In the genomic region with DNA sequence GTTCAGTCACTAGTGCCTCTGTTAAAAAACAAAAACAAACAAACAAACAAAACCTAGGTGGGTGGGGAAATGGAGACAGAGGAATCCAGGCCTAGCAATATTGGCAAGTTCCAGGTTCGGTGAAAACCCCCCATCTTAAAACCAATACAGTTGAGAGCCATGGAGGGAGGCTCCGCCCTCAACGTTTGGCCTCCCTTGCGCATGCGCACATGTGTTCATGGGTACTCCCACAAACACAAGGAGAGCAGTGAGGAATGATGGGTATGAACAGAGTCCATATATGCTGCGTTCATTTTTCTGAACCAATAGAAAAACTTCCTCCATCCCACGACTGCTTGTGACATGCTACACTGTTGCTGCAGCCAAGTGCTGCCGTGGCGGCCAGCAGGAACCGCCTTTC, we compare ENCODE assay signal across 24 mouse cellular contexts. TPM values are rescaled to one million over a fixed set of nuclear protein-coding genes. Genes with fewer than 3 reads are reported as not detected.
DNase-seq lines count a peak whose midpoint lies in the region; ATAC-seq and TF ChIP-seq lines count a peak whose summit lies in the region.
"Had no signal": no experiment of that assay in that cellular context is flagged by ENCODE, and none has a peak within 500 bp of the region (broad histone marks: within the 10 kb centered on the region; RNA-seq: fewer than 3 reads in every experiment).

No protein-coding gene starts in this region.

- H3K9ac ChIP-seq in midbrain, embryonic 16.5 days (ENCODE audit: low read depth, low read length) = no peak overlapping the region
- H3K9ac ChIP-seq in midbrain, embryonic 13.5 days (replicated peaks) = no peak overlapping the region
- H3K9ac ChIP-seq: embryonic facial prominence, embryonic 13.5 days; embryonic facial prominence, embryonic 15.5 days; forebrain, embryonic 12.5 days; forebrain, postnatal 0 days had no signal

- H3K36me3 ChIP-seq in midbrain, embryonic 16.5 days (ENCODE audit: control insufficient read depth, insufficient read depth, low read length) = no peaks in the 10 kb centered on the region
- H3K36me3 ChIP-seq in midbrain, embryonic 13.5 days = no peaks in the 10 kb centered on the region
- H3K36me3 ChIP-seq: embryonic facial prominence, embryonic 13.5 days; embryonic facial prominence, embryonic 15.5 days; forebrain, embryonic 10.5 days; forebrain, embryonic 12.5 days had no signal

- no peak for ATAC-seq in midbrain, embryonic 16.5 days
- no peak for ATAC-seq in midbrain, embryonic 13.5 days
- ATAC-seq: activated CD4-positive, CD25-positive, alpha-beta regulatory T cell, adult 4 months; forebrain, embryonic 14.5 days; forebrain, postnatal 0 days had no signal

- TF ChIP-seq CTCF in gastrocnemius, adult 2 months (IDR thresholded peaks at IDR 0.05) = no peak

- H3K4me3 ChIP-seq in gastrocnemius, adult 2 months = no peak overlapping the region
- no peak overlapping the region for H3K4me3 ChIP-seq in midbrain, embryonic 16.5 days (ENCODE audit: low read depth, low read length)
- H3K4me3 ChIP-seq in midbrain, embryonic 13.5 days (replicated peaks) = no peak overlapping the region
- H3K4me3 ChIP-seq: embryonic facial prominence, embryonic 13.5 days; embryonic facial prominence, embryonic 15.5 days; erythroblast, embryonic 14.5 days; forebrain, embryonic 10.5 days; forebrain, embryonic 12.5 days had no signal

- 83% methylated on average over 10 of the region's 10 CpGs for WGBS in midbrain, embryonic 16.5 days
- WGBS in midbrain, embryonic 13.5 days = 85% methylated on average over 10 of the region's 10 CpGs

- peak; percentile 16 for DNase-seq in gastrocnemius, adult 2 months
- no peak for DNase-seq in gastrocnemius, postnatal 10 days
- peak; percentile 59 for DNase-seq in R1 (ENCODE audit: low read depth, low spot score)
- peak; percentile 78 for DNase-seq in testis, postnatal 14 days (ENCODE audit: low spot score)
- no peak for DNase-seq in cerebellum, postnatal 25 days
- DNase-seq: adrenal gland, adult 8-10 months; adrenal gland, postnatal 14 days; adrenal gland, postnatal 36 days; cerebellum, adult 11-12 months; cerebellum, adult 2 months; cerebellum, adult 9-10 months; cerebellum, postnatal 10 days; cerebellum, postnatal 36 days; embryo, embryonic 11 days; forebrain, postnatal 0 days had no signal

- no peak overlapping the region for H3K4me2 ChIP-seq in midbrain, embryonic 16.5 days (ENCODE audit: low read length)
- no peak overlapping the region for H3K4me2 ChIP-seq in midbrain, embryonic 13.5 days (replicated peaks)
- H3K4me2 ChIP-seq: embryonic facial prominence, embryonic 13.5 days; embryonic facial prominence, embryonic 15.5 days; forebrain, embryonic 12.5 days had no signal

- no peak overlapping the region for H3K27ac ChIP-seq in gastrocnemius, adult 2 months
- peak overlapping the region; percentile 33; the same call in 1 of the 2 replicates for H3K27ac ChIP-seq in midbrain, embryonic 16.5 days (ENCODE audit: low read length)
- no peak overlapping the region for H3K27ac ChIP-seq in midbrain, embryonic 13.5 days
- H3K27ac ChIP-seq: embryonic facial prominence, embryonic 13.5 days; embryonic facial prominence, embryonic 15.5 days; forebrain, embryonic 10.5 days; forebrain, embryonic 12.5 days had no signal

- peaks cover 16% of the 10 kb centered on the region for H3K4me1 ChIP-seq in midbrain, embryonic 16.5 days (ENCODE audit: control insufficient read depth, insufficient read depth, low read length)
- peaks cover 29% of the 10 kb centered on the region for H3K4me1 ChIP-seq in midbrain, embryonic 13.5 days (replicated peaks)
- H3K4me1 ChIP-seq: embryonic facial prominence, embryonic 15.5 days had no signal

- intact Hi-C loops in gastrocnemius, adult 2 months (cut with DNase I) = no loop called here

- no peaks in the 10 kb centered on the region for H3K9me3 ChIP-seq in midbrain, embryonic 16.5 days (replicated peaks; ENCODE audit: control insufficient read depth, low read length, poor library complexity, severe bottlenecking)
- no peaks in the 10 kb centered on the region for H3K9me3 ChIP-seq in midbrain, embryonic 13.5 days
- H3K9me3 ChIP-seq: embryonic facial prominence, embryonic 13.5 days; embryonic facial prominence, embryonic 15.5 days; forebrain, embryonic 10.5 days; forebrain, embryonic 12.5 days had no signal

- H3K27me3 ChIP-seq in midbrain, embryonic 16.5 days (ENCODE audit: control insufficient read depth, insufficient read depth, low read depth, low read length) = no peaks in the 10 kb centered on the region
- H3K27me3 ChIP-seq in midbrain, embryonic 13.5 days = no peaks in the 10 kb centered on the region
- H3K27me3 ChIP-seq: embryonic facial prominence, embryonic 13.5 days; embryonic facial prominence, embryonic 15.5 days; forebrain, embryonic 12.5 days had no signal

RNA-seq across cellular contexts. Expression of gene Ice2, which starts 53.8 kb away (rescaled TPM):
- total RNA-seq in gastrocnemius, adult 2 months (2021) = 1 to 10 TPM; 4.7 to 7.1 TPM
- total RNA-seq in gastrocnemius, postnatal 10 days (2021) = 1 to 10 TPM; 5.7 to 8.0 TPM
- 9.8 and 11.7 TPM in 2 replicates for polyA plus RNA-seq in midbrain, embryonic 16.5 days (2015; fragmentation: Nextera tagmentation; extraction: Ambion mirVana)
- 13.2 and 14.3 TPM in 2 replicates for polyA plus RNA-seq in midbrain, embryonic 13.5 days (2015; fragmentation: Nextera tagmentation; extraction: Ambion mirVana)

Comparison
In these comparisons a context has a peak if more than half of its experiments do, and no peak if none do; other contexts are left out.
1. DNase-seq: peak in gastrocnemius, adult 2 months (single experiment), R1 (single experiment) and testis, postnatal 14 days (single experiment); none in gastrocnemius, postnatal 10 days (single experiment) and cerebellum, postnatal 25 days (0 of 2).